Mouse (Mus musculus) myocyte (in vitro differentiated cells): ENCODE measurements around the gene Hmgcs1.

Experiments
- CEBPB ChIP-seq: IDR thresholded peaks from 2 replicates; pipeline ENCODE4 v1.6.1; 2011; ENCODE audit warnings: mild to moderate bottlenecking, moderate library complexity; ENCODE audit not compliant: poor library complexity, insufficient read depth, severe bottlenecking
- E2F4 ChIP-seq: IDR thresholded peaks from one replicate; pipeline ENCODE4 v1.6.1; 2011; ENCODE audit warnings: mild to moderate bottlenecking, control low read depth, moderate library complexity; ENCODE audit not compliant: insufficient read depth
- MAX ChIP-seq: IDR thresholded peaks from one replicate; pipeline ENCODE4 v1.6.1; 2011; ENCODE audit warnings: low read depth, mild to moderate bottlenecking, control low read depth
- MYOD1 ChIP-seq, 3 experiments: IDR thresholded peaks; one replicate each; pipeline ENCODE4 v1.6.1; 2011; ENCODE audit warnings: control low read depth in 2 of 3, low read depth in 2 of 3, mild to moderate bottlenecking in 2 of 3, moderate library complexity in 1 of 3; ENCODE audit not compliant: insufficient read length in 2 of 3, control insufficient read depth in 1 of 3
- MYOG ChIP-seq, 3 experiments: IDR thresholded peaks; one replicate each; pipeline ENCODE4 v1.6.1; 2011; ENCODE audit warnings: control low read depth in 2 of 3, low read depth in 2 of 3, mild to moderate bottlenecking in 2 of 3; ENCODE audit not compliant: insufficient read length in 2 of 3, control insufficient read depth in 1 of 3, insufficient read depth in 1 of 3
- POLR2A ChIP-seq: IDR thresholded peaks from one replicate; pipeline ENCODE4 v1.6.1; 2011; ENCODE audit warnings: low read depth, mild to moderate bottlenecking, control low read depth, moderate library complexity; ENCODE audit not compliant: insufficient read length
- POLR2AphosphoS2 ChIP-seq: IDR thresholded peaks from one replicate; pipeline ENCODE4 v1.6.1; 2011; ENCODE audit warnings: low read depth, control low read depth; ENCODE audit not compliant: insufficient read length
- REST ChIP-seq: IDR thresholded peaks from one replicate; pipeline ENCODE4 v1.6.1; 2011; ENCODE audit warnings: mild to moderate bottlenecking, control low read depth, moderate library complexity; ENCODE audit not compliant: insufficient read depth, insufficient read length
- TCF12 ChIP-seq: IDR thresholded peaks from one replicate; pipeline ENCODE4 v1.6.1; 2011; ENCODE audit warnings: mild to moderate bottlenecking, control low read depth; ENCODE audit not compliant: poor library complexity, insufficient read depth, severe bottlenecking
- USF1 ChIP-seq: IDR thresholded peaks from one replicate; pipeline ENCODE4 v1.6.1; 2011; ENCODE audit warnings: low read depth, mild to moderate bottlenecking, control low read depth, moderate library complexity

DNA sequence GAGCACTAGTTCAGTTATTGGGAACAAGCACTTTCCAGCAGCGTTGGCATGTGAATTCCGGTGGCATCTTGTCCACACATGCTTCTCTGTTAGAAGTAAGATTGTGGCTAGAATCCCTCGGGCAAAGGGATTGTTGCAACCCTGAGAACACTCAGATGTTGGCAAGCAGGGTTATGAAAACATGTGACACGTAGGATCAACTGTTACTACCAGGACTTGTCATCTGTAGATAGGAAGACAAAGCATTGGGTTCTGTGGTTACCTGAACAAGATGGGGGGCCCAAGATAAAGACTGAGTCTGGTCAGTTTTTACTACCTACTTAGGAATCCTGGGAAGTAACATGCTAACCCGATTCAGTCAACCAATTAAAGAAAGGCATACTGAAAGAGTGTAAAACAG, 18.8 kb downstream of the Hmgcs1 start:
- no peak for TF ChIP-seq POLR2A
- no peak for TF ChIP-seq MYOG (IDR thresholded peaks at IDR 0.05; ENCODE audit: control insufficient read depth in 1 of 3, insufficient read depth in 1 of 3, insufficient read length in 2 of 3, low read depth in 2 of 3)
- no peak for TF ChIP-seq TCF12
- no peak for TF ChIP-seq POLR2AphosphoS2
- no peak for TF ChIP-seq MAX
- no peak for TF ChIP-seq E2F4
- no peak for TF ChIP-seq USF1
- no peak for TF ChIP-seq REST
- TF ChIP-seq CEBPB = no peak
- TF ChIP-seq MYOD1 (IDR thresholded peaks at IDR 0.05; ENCODE audit: control insufficient read depth in 1 of 3, insufficient read length in 2 of 3, low read depth in 2 of 3) = no peak
